Mouse (Mus musculus) layer of hippocampus, adult 9-11 months (tissue): ENCODE results near the gene Ppara.

Experiments
- DNase-seq: peaks from one replicate; pipeline ENCODE4 v3.0.0; 2022

Gene Ppara

DNA sequence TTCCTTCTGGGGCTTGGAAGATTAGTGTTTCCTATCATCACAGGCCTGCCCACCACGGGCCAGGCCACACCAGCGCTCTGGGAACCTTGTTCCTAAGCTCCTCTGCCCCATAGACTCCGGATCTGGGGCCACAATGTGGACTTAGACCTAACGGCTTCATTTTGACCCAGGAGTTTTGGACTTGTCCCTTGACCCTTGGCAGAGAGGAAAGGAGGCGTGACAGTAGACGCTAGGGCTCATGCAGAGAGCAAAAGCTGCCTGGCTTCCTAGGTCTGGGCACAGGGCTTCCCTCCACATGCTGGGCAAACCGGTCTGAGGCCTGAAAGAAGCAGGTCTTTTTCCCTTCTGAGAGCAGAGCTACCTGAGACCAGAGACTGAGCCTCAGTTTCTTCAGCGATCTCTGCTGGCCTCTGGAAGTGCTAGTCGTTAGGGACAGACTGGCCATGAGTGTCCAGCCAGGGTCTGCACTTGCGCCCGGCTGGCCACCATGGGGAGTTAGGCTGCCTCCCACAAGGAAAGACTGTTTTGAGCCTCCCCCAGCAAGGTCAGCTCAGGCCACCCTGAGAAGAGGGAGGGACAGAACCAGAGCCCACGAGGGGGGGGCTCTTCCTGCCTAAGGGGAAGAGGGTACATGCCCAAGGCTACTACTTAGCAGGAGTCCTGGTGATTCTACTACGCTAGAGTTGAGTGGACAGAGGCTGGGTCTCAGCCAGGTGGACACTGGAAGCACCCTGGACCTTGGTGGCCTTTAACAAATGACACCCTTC is 29.0 kb upstream of the Ppara start:
- peak; percentile 8 for DNase-seq

- no peak for DNase-seq
Measured at GRCm38 (mm10) chr15:85706527-85706926, 28.3 kb upstream of the Ppara start.

DNA sequence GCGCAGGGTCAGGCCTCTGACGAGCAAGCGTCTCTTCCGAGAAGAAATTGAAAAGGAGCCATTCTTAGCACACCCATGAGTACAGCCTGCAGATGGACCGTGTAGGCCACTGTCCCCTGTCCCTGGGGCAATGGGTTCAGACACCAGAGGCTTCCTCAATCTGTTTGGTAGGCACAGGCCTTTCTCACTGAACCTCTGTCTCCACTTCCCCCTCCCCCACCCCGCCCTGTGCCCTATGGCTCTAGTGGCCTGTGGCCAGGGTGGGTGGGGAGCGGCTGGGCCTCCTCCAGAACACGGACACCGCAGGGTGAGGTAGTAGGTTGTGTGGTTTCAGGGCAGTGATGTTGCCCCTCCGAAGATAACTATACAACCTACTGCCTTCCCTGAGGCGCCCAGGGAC is 27.8 kb upstream of the Ppara start:
- no peak for DNase-seq

GRCm38 (mm10) chr15:85707458-85708030 is 27.2 kb upstream of the Ppara start:
- no peak for DNase-seq

- DNase-seq, result peak; percentile 6
Measured at GRCm38 (mm10) chr15:85708217-85708616, 26.6 kb upstream of the Ppara start.

DNA sequence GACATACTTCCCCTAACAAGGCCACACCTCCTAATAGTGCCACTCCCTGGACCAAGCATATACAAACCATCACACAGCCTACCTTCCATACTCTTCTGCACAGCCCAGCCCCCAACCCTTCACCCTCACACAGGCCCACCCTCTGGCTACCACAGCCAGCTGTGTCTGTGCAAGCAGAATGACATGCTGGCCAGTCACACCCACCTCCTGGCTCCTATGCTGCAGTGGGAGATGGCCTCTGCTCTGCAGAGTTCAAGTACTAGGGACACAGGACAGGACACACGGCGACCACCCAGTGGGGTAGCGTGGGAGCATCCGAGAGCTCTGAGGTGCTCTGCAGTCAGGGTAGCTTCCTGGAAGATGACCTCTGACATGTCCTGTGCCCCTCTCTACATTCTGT is 25.9 kb upstream of the Ppara start:
- DNase-seq, result peak; percentile 34

DNA sequence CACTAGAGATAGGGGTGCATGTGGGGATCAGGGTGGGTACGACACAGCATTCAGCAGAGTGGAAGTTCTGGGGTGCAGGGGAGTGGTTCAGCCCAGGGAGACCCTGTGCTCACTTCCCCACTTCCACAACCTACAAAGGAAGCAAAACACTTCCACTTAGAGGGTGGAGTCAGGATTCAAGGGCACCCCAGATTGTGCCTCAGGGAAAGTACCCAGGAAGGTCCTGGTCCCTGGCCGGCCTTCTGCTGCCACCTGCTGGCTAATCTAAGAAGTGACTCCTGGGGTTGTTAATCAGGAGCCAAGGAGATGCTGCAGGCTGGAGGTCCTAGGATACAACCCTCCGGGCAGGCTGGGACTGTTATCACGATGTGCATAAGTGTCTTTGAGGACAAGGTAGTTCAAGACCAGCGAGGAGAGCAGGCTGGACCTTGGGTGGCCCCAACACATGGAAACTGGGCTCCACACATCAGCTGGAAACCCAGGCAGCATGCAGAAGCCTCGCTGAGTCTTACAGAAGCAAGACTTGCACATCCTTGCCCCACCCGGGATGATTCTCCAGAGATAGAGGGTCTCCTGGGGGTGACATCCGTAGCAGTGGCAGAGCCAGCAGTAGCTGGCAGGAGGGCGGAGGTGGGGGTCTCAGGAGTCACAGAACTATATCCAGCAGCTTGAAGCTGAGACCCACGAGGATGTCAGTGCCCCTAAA is 25.4 kb upstream of the Ppara start:
- DNase-seq, result peak; percentile 83

DNA sequence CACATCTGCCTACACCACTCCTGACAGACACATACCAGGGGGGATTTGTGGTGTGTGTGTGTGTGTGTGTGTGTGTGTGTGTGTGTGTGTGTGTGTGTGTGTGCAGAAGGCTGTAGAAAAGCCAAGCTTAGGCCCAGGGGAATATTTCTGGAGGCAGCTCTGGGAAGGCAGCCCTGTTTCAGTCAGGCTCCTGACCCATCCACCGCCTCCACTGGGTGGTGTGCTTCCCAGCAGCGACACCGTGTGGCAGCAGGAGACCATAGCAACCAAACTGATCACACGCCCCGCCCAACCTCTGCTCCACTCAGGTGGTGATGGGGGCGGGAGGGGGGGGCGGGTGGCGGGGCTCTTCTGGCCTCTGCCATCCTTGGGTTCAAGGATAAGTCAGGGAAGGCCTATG is 24.6 kb upstream of the Ppara start:
- DNase-seq, result peak; percentile 78

- DNase-seq, result peak; percentile 12
Measured at GRCm38 (mm10) chr15:85710641-85711580, 23.9 kb upstream of the Ppara start.

DNA sequence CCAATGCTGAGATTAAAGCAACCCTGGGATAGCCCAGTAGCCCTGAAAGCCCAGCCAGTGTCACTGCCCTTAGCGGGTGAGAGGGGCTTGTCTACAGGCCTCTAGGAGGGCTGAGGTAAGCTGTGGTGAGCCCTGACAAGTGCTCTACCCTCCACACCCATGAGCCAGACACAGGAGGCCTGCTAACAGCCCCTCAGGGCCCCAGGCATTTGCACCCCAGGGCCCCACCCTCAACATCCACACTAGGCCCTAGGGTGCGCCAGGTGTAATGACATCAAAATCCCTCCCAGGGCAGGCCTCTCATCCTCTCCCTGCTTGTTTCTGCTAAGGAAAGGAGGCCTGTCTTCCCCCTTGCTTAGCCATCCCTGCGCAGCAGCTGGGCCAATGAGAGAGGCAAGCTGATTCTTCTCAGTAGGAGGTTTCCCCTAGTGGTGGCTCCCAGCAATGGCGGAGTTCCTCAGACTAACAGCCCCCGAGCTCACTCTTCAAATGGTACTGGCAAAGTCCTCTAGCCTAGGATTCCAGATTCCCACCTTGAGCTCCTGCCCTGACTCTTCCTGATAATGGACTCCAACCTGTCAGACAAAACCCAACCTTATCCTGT is 22.1 kb upstream of the Ppara start:
- no peak for DNase-seq

GRCm38 (mm10) chr15:85713417-85713816 is 21.4 kb upstream of the Ppara start:
- DNase-seq, result no peak

DNA sequence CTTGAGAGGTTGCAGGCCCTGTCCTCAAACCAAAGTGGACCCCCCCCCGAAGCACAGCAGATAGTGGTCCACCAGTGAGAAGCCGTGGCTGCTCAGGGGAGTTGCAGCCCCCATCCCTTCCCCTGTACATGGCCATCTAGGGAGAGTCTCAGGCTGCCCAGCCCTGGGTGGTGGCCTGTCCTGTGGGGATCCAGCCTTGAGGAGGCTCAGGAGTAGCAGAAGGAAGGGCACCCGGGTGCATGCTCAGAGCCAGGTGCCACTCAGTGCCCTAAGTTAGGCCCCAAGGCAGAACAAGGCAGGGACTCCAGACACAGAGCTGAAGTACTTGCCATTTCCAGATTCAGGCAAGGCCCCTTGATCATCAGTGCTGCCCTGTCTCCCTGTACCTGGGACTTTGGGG is 19.7 kb upstream of the Ppara start:
- no peak for DNase-seq

DNA sequence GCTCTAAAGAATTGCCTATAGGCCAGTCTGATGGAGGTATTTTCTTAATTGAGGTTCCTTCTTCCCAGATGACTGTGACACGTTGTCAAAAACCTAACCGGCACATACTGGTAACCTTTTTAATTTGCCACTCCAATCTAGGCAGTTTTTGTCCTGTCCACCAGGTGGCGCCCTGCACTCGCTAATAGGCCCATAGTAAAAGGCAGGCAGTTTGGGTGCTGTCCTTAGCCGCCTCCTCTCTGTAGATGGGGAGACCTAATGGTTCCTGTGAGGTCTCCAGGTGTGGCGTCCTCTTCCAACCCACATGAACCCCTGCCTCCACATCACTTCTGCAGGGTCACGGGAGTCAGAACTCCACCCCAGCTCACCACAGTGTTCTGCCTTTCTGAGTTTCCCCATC is 18.7 kb upstream of the Ppara start:
- DNase-seq, result peak; percentile 79

DNA sequence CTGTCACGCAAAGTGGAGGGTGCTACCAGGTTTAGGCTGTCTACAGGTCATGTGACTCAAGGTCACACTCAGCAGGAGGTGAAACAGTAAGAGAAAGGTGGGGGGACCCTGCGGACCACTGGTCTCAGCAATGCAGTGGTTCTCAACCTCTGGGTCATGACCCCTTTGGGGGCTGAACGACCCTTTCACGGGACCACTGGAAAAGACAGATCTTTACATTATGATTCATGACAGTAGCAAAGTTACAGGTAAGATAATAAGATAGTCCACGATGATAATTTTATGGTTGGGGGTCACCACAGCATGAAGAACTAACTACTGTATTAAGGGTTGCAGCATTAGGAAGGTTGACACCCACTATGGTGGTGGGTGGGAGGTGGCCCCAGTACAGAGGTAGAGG is 18.2 kb upstream of the Ppara start:
- no peak for DNase-seq

GRCm38 (mm10) chr15:85717008-85717407 is 17.8 kb upstream of the Ppara start:
- no peak for DNase-seq

- DNase-seq, result no peak
Measured at GRCm38 (mm10) chr15:85717800-85718199, 17.0 kb upstream of the Ppara start.

- DNase-seq, result no peak
Measured at GRCm38 (mm10) chr15:85719017-85719416, 15.8 kb upstream of the Ppara start.

DNA sequence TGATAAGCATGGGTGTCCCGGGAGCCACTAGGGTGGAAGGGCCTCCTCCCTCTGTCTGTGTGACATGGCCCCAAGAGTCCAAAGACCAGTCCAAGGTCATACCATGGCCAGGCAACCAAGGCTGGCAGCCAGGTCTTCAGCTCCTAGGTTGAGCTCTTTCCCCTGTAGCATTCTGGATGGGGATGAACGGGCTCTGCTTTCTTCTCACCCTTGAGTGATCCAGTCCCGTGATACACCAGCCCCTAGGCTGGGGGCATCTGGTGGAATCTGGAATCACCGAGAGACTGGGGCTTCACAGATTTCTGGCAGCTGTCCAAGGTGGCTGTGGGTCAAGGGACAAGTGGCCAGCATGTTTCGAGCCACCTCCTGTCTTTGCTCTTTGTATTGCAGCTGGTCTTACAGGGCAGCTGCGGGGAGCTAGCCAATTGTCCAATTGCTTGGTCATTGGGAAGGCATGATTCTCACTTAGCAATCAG is 14.4 kb upstream of the Ppara start:
- no peak for DNase-seq

- no peak for DNase-seq
Measured at GRCm38 (mm10) chr15:85724271-85725165, 10.3 kb upstream of the Ppara start.

- DNase-seq, result no peak
Measured at GRCm38 (mm10) chr15:85728224-85728623, 6.6 kb upstream of the Ppara start.

GRCm38 (mm10) chr15:85729256-85729655 is 5.5 kb upstream of the Ppara start:
- DNase-seq, result no peak
